Mouse (Mus musculus) cerebellum, adult (tissue): ENCODE measurements at regions not wholly inside any gene's neighbourhood (a gene's known extent, or its start where the extent isn't known, plus 50 kb on each side); places are given as distances from the start of the nearest gene placed in this dataset.
"Not testable (repeated sequence)": the region's sequence is repeated elsewhere in the genome, so short reads cannot be mapped to it uniquely, and the experiment has no call there.

Experiments
- ATAC-seq: cut with Nextera tagmentation; 2 replicates; pipeline ENCODE4 v1.9.2; 2017; ENCODE audit warnings: mild to moderate bottlenecking, moderate library complexity, mixed read lengths; ENCODE audit not compliant: insufficient number of reproducible peaks, low FRiP score, low TSS enrichment

GRCm38 (mm10) chr6:101890655-101891054 lies 513.0 kb upstream of the Pdzrn3 start:
- ATAC-seq, result no peak

- no peak for ATAC-seq
These were observed 505.2 kb upstream of the Pdzrn3 start for GRCm38 (mm10) chr6:101882938-101883337.

- no peak for ATAC-seq
These were observed 497.2 kb upstream of the Pdzrn3 start for GRCm38 (mm10) chr6:101874894-101875293.

GRCm38 (mm10) chr6:101858895-101859294 lies 481.2 kb upstream of the Pdzrn3 start:
- ATAC-seq, result no peak

- ATAC-seq, result no peak
These were observed 463.0 kb upstream of the Pdzrn3 start for GRCm38 (mm10) chr6:101840695-101841094.

- no peak for ATAC-seq
These were observed 459.9 kb upstream of the Pdzrn3 start for GRCm38 (mm10) chr6:101837563-101837962.

- no peak for ATAC-seq
These were observed 416.3 kb upstream of the Pdzrn3 start for GRCm38 (mm10) chr6:101793986-101794385.

- ATAC-seq, result no peak
These were observed 400.2 kb upstream of the Pdzrn3 start for GRCm38 (mm10) chr6:101777864-101778263.

GRCm38 (mm10) chr6:101773151-101773550 lies 395.5 kb upstream of the Pdzrn3 start:
- no peak for ATAC-seq

GRCm38 (mm10) chr6:101735107-101735506 lies 357.4 kb upstream of the Pdzrn3 start:
- ATAC-seq, result no peak

- no peak for ATAC-seq
These were observed 342.8 kb upstream of the Pdzrn3 start for GRCm38 (mm10) chr6:101720513-101720912.

- ATAC-seq, result no peak
These were observed 312.0 kb upstream of the Pdzrn3 start for GRCm38 (mm10) chr6:101689684-101690083.

- no peak for ATAC-seq
These were observed 308.9 kb upstream of the Pdzrn3 start for GRCm38 (mm10) chr6:101686578-101686977.

- no peak for ATAC-seq
These were observed 308.0 kb upstream of the Pdzrn3 start for GRCm38 (mm10) chr6:101685734-101686133.

- no peak for ATAC-seq
These were observed 306.7 kb upstream of the Pdzrn3 start for GRCm38 (mm10) chr6:101684390-101684789.

GRCm38 (mm10) chr6:101674846-101675245 lies 297.1 kb upstream of the Pdzrn3 start:
- ATAC-seq, result no peak

GRCm38 (mm10) chr6:101670770-101671169 lies 293.1 kb upstream of the Pdzrn3 start:
- no peak for ATAC-seq

GRCm38 (mm10) chr6:101669118-101669845 lies 291.6 kb upstream of the Pdzrn3 start:
- ATAC-seq, result no peak

GRCm38 (mm10) chr6:101654351-101654750 lies 276.7 kb upstream of the Pdzrn3 start:
- no peak for ATAC-seq

GRCm38 (mm10) chr6:101650348-101650747 lies 272.7 kb upstream of the Pdzrn3 start:
- not testable (repeated sequence) for ATAC-seq

- ATAC-seq, result no peak
These were observed 239.6 kb upstream of the Pdzrn3 start for GRCm38 (mm10) chr6:101617295-101617694.

- ATAC-seq, result no peak
These were observed 239.1 kb upstream of the Pdzrn3 start for GRCm38 (mm10) chr6:101616776-101617175.
